ENCODE assay signal across 27 mouse cellular contexts in genomic region chr12:27089206-27089605, GRCm38 (mm10).
"Had no signal": no experiment of that assay in that cellular context is flagged by ENCODE, and none has a peak within 500 bp of the region (broad histone marks: within the 10 kb centered on the region; RNA-seq: fewer than 3 reads in every experiment).

No protein-coding gene starts in this region.

- H3K36me3 ChIP-seq: embryonic facial prominence, embryonic 10.5 days; embryonic facial prominence, embryonic 12.5 days; embryonic facial prominence, embryonic 13.5 days; embryonic facial prominence, embryonic 15.5 days had no signal

- ATAC-seq: forebrain, embryonic 13.5 days; forebrain, embryonic 16.5 days; forebrain, postnatal 0 days had no signal

- H3K27me3 ChIP-seq: embryonic facial prominence, embryonic 12.5 days; embryonic facial prominence, embryonic 13.5 days; embryonic facial prominence, embryonic 15.5 days; forebrain, embryonic 12.5 days; forebrain, embryonic 13.5 days had no signal

- H3K4me2 ChIP-seq: embryonic facial prominence, embryonic 12.5 days; embryonic facial prominence, embryonic 13.5 days; embryonic facial prominence, embryonic 15.5 days; forebrain, embryonic 12.5 days; forebrain, embryonic 13.5 days had no signal

- H3K9me3 ChIP-seq: forebrain, embryonic 13.5 days had no signal

- H3K27ac ChIP-seq: embryonic facial prominence, embryonic 10.5 days; embryonic facial prominence, embryonic 12.5 days; embryonic facial prominence, embryonic 13.5 days; embryonic facial prominence, embryonic 15.5 days; forebrain, embryonic 10.5 days; forebrain, embryonic 12.5 days; forebrain, embryonic 13.5 days; gastrocnemius, adult 2 months; heart, adult 2 months had no signal

- H3K4me1 ChIP-seq: embryonic facial prominence, embryonic 12.5 days; embryonic facial prominence, embryonic 15.5 days had no signal

- H3K9ac ChIP-seq: embryonic facial prominence, embryonic 12.5 days; embryonic facial prominence, embryonic 13.5 days; embryonic facial prominence, embryonic 15.5 days; forebrain, embryonic 12.5 days; forebrain, embryonic 13.5 days; forebrain, postnatal 0 days had no signal

- H3K4me3 ChIP-seq: embryonic facial prominence, embryonic 10.5 days; embryonic facial prominence, embryonic 12.5 days; embryonic facial prominence, embryonic 13.5 days; embryonic facial prominence, embryonic 15.5 days; erythroblast, embryonic 14.5 days; forebrain, embryonic 10.5 days; forebrain, embryonic 12.5 days; forebrain, embryonic 13.5 days; gastrocnemius, adult 2 months; heart, adult 2 months had no signal

- DNase-seq: cerebellum, adult 2 months; cerebellum, adult 8-10 months; cerebellum, adult 9-10 months; cerebellum, adult 9-11 months; cerebellum, postnatal 10 days; cerebellum, postnatal 14 days; cerebellum, postnatal 25 days; cerebellum, postnatal 36 days; embryo, embryonic 11 days; forebrain, postnatal 0 days; gastrocnemius, adult 2 months; gastrocnemius, postnatal 10 days; gastrocnemius, postnatal 14 days; gastrocnemius, postnatal 25 days; gastrocnemius, postnatal 36 days; heart, adult 11 months; heart, adult 18-20 months; heart, adult 2 months had no signal
